Mouse (Mus musculus): ENCODE results near the gene Mcm2. TPM values are rescaled to one million over a fixed set of nuclear protein-coding genes. Genes with fewer than 3 reads are reported as not detected.
A peak's percentile ranks its signal among the peaks of the same experiment; 100 is the strongest.

Mcm2 gene
- polyA plus RNA-seq, 1 experiment, result 126 TPM

GRCm38 (mm10) chr6:88870594-88870993, 28.0 kb downstream of the Mcm2 start:
- Histone ChIP-seq H3K79me3 (ENCODE audit: low read depth) (no peaks in the 10 kb centered on the region), H3K4me3 (ENCODE audit: insufficient read depth, poor library complexity, severe bottlenecking) (no peak overlapping the region), H3K79me2 (ENCODE audit: control insufficient read depth, insufficient read depth) (no peaks in the 10 kb centered on the region), H3ac (ENCODE audit: control insufficient read depth, insufficient read length, low read depth) (no peak overlapping the region), H3K36me3 (ENCODE audit: control insufficient read depth, insufficient read depth) (no peaks in the 10 kb centered on the region), H3K27me3 (ENCODE audit: control insufficient read depth, insufficient read depth, insufficient read length) (peaks cover 16% of the 10 kb centered on the region)
- TF ChIP-seq MAX (IDR thresholded peaks at IDR 0.05), result no peak
- no peak for TF ChIP-seq FOSL1 (IDR thresholded peaks at IDR 0.05; ENCODE audit: insufficient read depth, low read length, poor library complexity, severe bottlenecking)
- TF ChIP-seq USF1 (IDR thresholded peaks at IDR 0.05; ENCODE audit: low read depth), result no peak
- no peak for TF ChIP-seq CTCF (IDR thresholded peaks at IDR 0.05; ENCODE audit: control insufficient read depth, insufficient read depth, insufficient read length)
- TF ChIP-seq MYOD1 (IDR thresholded peaks at IDR 0.05; ENCODE audit: control insufficient read depth, insufficient read length, low read depth), result no peak
- no peak for TF ChIP-seq MYOG (IDR thresholded peaks at IDR 0.05; ENCODE audit: control insufficient read depth, extremely low read depth, insufficient read length)
- no peak for TF ChIP-seq CEBPB (IDR thresholded peaks at IDR 0.05; ENCODE audit: low read depth)

GRCm38 (mm10) chr6:88869459-88869858, 29.1 kb downstream of the Mcm2 start:
- H3K79me3 ChIP-seq (ENCODE audit: low read depth), result no peaks in the 10 kb centered on the region
- H3K79me2 ChIP-seq (ENCODE audit: control insufficient read depth, insufficient read depth), result no peaks in the 10 kb centered on the region
- no peak overlapping the region for H3ac ChIP-seq (ENCODE audit: control insufficient read depth, insufficient read length, low read depth)
- TF ChIP-seq CTCF (IDR thresholded peaks at IDR 0.05; ENCODE audit: control insufficient read depth, insufficient read depth, insufficient read length) (no peak), USF1 (IDR thresholded peaks at IDR 0.05; ENCODE audit: low read depth) (no peak), MYOG (IDR thresholded peaks at IDR 0.05; ENCODE audit: control insufficient read depth, extremely low read depth, insufficient read length) (no peak), CEBPB (IDR thresholded peaks at IDR 0.05; ENCODE audit: low read depth) (no peak), FOSL1 (IDR thresholded peaks at IDR 0.05; ENCODE audit: insufficient read depth, low read length, poor library complexity, severe bottlenecking) (peak; percentile 93), MAX (IDR thresholded peaks at IDR 0.05) (peak; percentile 81), MYOD1 (IDR thresholded peaks at IDR 0.05; ENCODE audit: control insufficient read depth, insufficient read length, low read depth) (no peak)
- H3K4me3 ChIP-seq (ENCODE audit: insufficient read depth, poor library complexity, severe bottlenecking), result no peak overlapping the region
- H3K27me3 ChIP-seq (ENCODE audit: control insufficient read depth, insufficient read depth, insufficient read length), result peaks cover 10% of the 10 kb centered on the region
- H3K36me3 ChIP-seq (ENCODE audit: control insufficient read depth, insufficient read depth), result no peaks in the 10 kb centered on the region

- Histone ChIP-seq H3ac (ENCODE audit: control insufficient read depth, insufficient read length, low read depth) (no peak overlapping the region), H3K4me3 (ENCODE audit: insufficient read depth, poor library complexity, severe bottlenecking) (no peak overlapping the region), H3K79me3 (ENCODE audit: low read depth) (no peaks in the 10 kb centered on the region), H3K36me3 (ENCODE audit: control insufficient read depth, insufficient read depth) (no peaks in the 10 kb centered on the region), H3K27me3 (ENCODE audit: control insufficient read depth, insufficient read depth, insufficient read length) (no peaks in the 10 kb centered on the region), H3K79me2 (ENCODE audit: control insufficient read depth, insufficient read depth) (no peaks in the 10 kb centered on the region)
- no peak for TF ChIP-seq CTCF (IDR thresholded peaks at IDR 0.05; ENCODE audit: control insufficient read depth, insufficient read depth, insufficient read length)
- no peak for TF ChIP-seq CEBPB (IDR thresholded peaks at IDR 0.05; ENCODE audit: low read depth)
- no peak for TF ChIP-seq MYOG (IDR thresholded peaks at IDR 0.05; ENCODE audit: control insufficient read depth, extremely low read depth, insufficient read length)
- TF ChIP-seq MYOD1 (IDR thresholded peaks at IDR 0.05; ENCODE audit: control insufficient read depth, insufficient read length, low read depth), result no peak
- no peak for TF ChIP-seq USF1 (IDR thresholded peaks at IDR 0.05; ENCODE audit: low read depth)
- no peak for TF ChIP-seq FOSL1 (IDR thresholded peaks at IDR 0.05; ENCODE audit: insufficient read depth, low read length, poor library complexity, severe bottlenecking)
- TF ChIP-seq MAX (IDR thresholded peaks at IDR 0.05), result no peak
Observed at GRCm38 (mm10) chr6:88865704-88866103, 32.9 kb downstream of the Mcm2 start.

- Histone ChIP-seq H3K36me3 (ENCODE audit: control insufficient read depth, insufficient read depth) (no peaks in the 10 kb centered on the region), H3K79me2 (ENCODE audit: control insufficient read depth, insufficient read depth) (no peaks in the 10 kb centered on the region), H3ac (ENCODE audit: control insufficient read depth, insufficient read length, low read depth) (no peak overlapping the region), H3K27me3 (ENCODE audit: control insufficient read depth, insufficient read depth, insufficient read length) (no peaks in the 10 kb centered on the region), H3K4me3 (ENCODE audit: insufficient read depth, poor library complexity, severe bottlenecking) (no peak overlapping the region), H3K79me3 (ENCODE audit: low read depth) (no peaks in the 10 kb centered on the region)
- TF ChIP-seq CTCF (IDR thresholded peaks at IDR 0.05; ENCODE audit: control insufficient read depth, insufficient read depth, insufficient read length), result peak; percentile 43
- peak; percentile 42 for TF ChIP-seq CEBPB (IDR thresholded peaks at IDR 0.05; ENCODE audit: low read depth)
- no peak for TF ChIP-seq USF1 (IDR thresholded peaks at IDR 0.05; ENCODE audit: low read depth)
- TF ChIP-seq MAX (IDR thresholded peaks at IDR 0.05), result no peak
- TF ChIP-seq MYOG (IDR thresholded peaks at IDR 0.05; ENCODE audit: control insufficient read depth, extremely low read depth, insufficient read length), result no peak
- peak; percentile 24 for TF ChIP-seq FOSL1 (IDR thresholded peaks at IDR 0.05; ENCODE audit: insufficient read depth, low read length, poor library complexity, severe bottlenecking)
- no peak for TF ChIP-seq MYOD1 (IDR thresholded peaks at IDR 0.05; ENCODE audit: control insufficient read depth, insufficient read length, low read depth)
Observed at GRCm38 (mm10) chr6:88860914-88861313, 37.7 kb downstream of the Mcm2 start.

- Histone ChIP-seq H3K4me3 (ENCODE audit: insufficient read depth, poor library complexity, severe bottlenecking) (no peak overlapping the region), H3ac (ENCODE audit: control insufficient read depth, insufficient read length, low read depth) (no peak overlapping the region), H3K79me3 (ENCODE audit: low read depth) (no peaks in the 10 kb centered on the region), H3K79me2 (ENCODE audit: control insufficient read depth, insufficient read depth) (no peaks in the 10 kb centered on the region), H3K27me3 (ENCODE audit: control insufficient read depth, insufficient read depth, insufficient read length) (peaks cover 17% of the 10 kb centered on the region), H3K36me3 (ENCODE audit: control insufficient read depth, insufficient read depth) (no peaks in the 10 kb centered on the region)
- no peak for TF ChIP-seq FOSL1 (IDR thresholded peaks at IDR 0.05; ENCODE audit: insufficient read depth, low read length, poor library complexity, severe bottlenecking)
- no peak for TF ChIP-seq MYOG (IDR thresholded peaks at IDR 0.05; ENCODE audit: control insufficient read depth, extremely low read depth, insufficient read length)
- no peak for TF ChIP-seq CEBPB (IDR thresholded peaks at IDR 0.05; ENCODE audit: low read depth)
- TF ChIP-seq USF1 (IDR thresholded peaks at IDR 0.05; ENCODE audit: low read depth), result no peak
- no peak for TF ChIP-seq MYOD1 (IDR thresholded peaks at IDR 0.05; ENCODE audit: control insufficient read depth, insufficient read length, low read depth)
- no peak for TF ChIP-seq CTCF (IDR thresholded peaks at IDR 0.05; ENCODE audit: control insufficient read depth, insufficient read depth, insufficient read length)
- no peak for TF ChIP-seq MAX (IDR thresholded peaks at IDR 0.05)
Observed at GRCm38 (mm10) chr6:88858341-88858740, 40.2 kb downstream of the Mcm2 start.

GRCm38 (mm10) chr6:88857830-88858229, 40.8 kb downstream of the Mcm2 start:
- no peak overlapping the region for H3ac ChIP-seq (ENCODE audit: control insufficient read depth, insufficient read length, low read depth)
- TF ChIP-seq MYOG (IDR thresholded peaks at IDR 0.05; ENCODE audit: control insufficient read depth, extremely low read depth, insufficient read length), result no peak
- no peaks in the 10 kb centered on the region for H3K79me2 ChIP-seq (ENCODE audit: control insufficient read depth, insufficient read depth)
- H3K36me3 ChIP-seq (ENCODE audit: control insufficient read depth, insufficient read depth), result no peaks in the 10 kb centered on the region
- peaks cover 17% of the 10 kb centered on the region for H3K27me3 ChIP-seq (ENCODE audit: control insufficient read depth, insufficient read depth, insufficient read length)
- no peak overlapping the region for H3K4me3 ChIP-seq (ENCODE audit: insufficient read depth, poor library complexity, severe bottlenecking)
- H3K79me3 ChIP-seq (ENCODE audit: low read depth), result no peaks in the 10 kb centered on the region

Measured in C2C12 (cell line).